Mouse (Mus musculus) left cerebral cortex, adult 11 months (tissue): ENCODE data around the gene Bves.
"Not testable (repeated sequence)": the region's sequence is repeated elsewhere in the genome, so short reads cannot be mapped to it uniquely, and the experiment has no call there.

Experiments used
- DNase-seq: peaks from one replicate; pipeline ENCODE4 v3.0.0; 2022; ENCODE audit warnings: low spot score

Gene Bves

GRCm38 (mm10) chr10:45335434-45336422, at the start of gene Bves:
Gene Bves (plus strand): TSS chr10:45335772.
- peak; percentile 2 for DNase-seq

GRCm38 (mm10) chr10:45288351-45288750, 47.2 kb upstream of the Bves start:
- DNase-seq: no peak

GRCm38 (mm10) chr10:45289218-45290105, 46.1 kb upstream of the Bves start:
- DNase-seq: no peak

- DNase-seq: no peak
Observed at GRCm38 (mm10) chr10:45290618-45291017, 45.0 kb upstream of the Bves start.

GRCm38 (mm10) chr10:45292159-45292558, 43.4 kb upstream of the Bves start:
- DNase-seq: not testable (repeated sequence)

GRCm38 (mm10) chr10:45295093-45295492, 40.5 kb upstream of the Bves start:
- no peak for DNase-seq

- no peak for DNase-seq
Observed at GRCm38 (mm10) chr10:45298503-45298902, 37.1 kb upstream of the Bves start.

GRCm38 (mm10) chr10:45299509-45299908, 36.1 kb upstream of the Bves start:
- no peak for DNase-seq

GRCm38 (mm10) chr10:45303315-45304036, 32.1 kb upstream of the Bves start:
- no peak for DNase-seq

GRCm38 (mm10) chr10:45305173-45305572, 30.4 kb upstream of the Bves start:
- DNase-seq: no peak

GRCm38 (mm10) chr10:45311129-45311528, 24.4 kb upstream of the Bves start:
- no peak for DNase-seq

GRCm38 (mm10) chr10:45311624-45312023, 23.9 kb upstream of the Bves start:
- no peak for DNase-seq

- DNase-seq: no peak
Observed at GRCm38 (mm10) chr10:45314865-45315264, 20.7 kb upstream of the Bves start.

- DNase-seq: no peak
Observed at GRCm38 (mm10) chr10:45318922-45319321, 16.6 kb upstream of the Bves start.

- no peak for DNase-seq
Observed at GRCm38 (mm10) chr10:45320296-45320695, 15.3 kb upstream of the Bves start.

GRCm38 (mm10) chr10:45324159-45324558, 11.4 kb upstream of the Bves start:
- DNase-seq: no peak

GRCm38 (mm10) chr10:45328196-45329000, 7.2 kb upstream of the Bves start:
- no peak for DNase-seq

GRCm38 (mm10) chr10:45334925-45335324, 647 bp upstream of the Bves start:
- no peak for DNase-seq

- no peak for DNase-seq
Observed at GRCm38 (mm10) chr10:45339106-45339505, 3.5 kb downstream of the Bves start.

GRCm38 (mm10) chr10:45344381-45344780, 8.8 kb downstream of the Bves start:
- DNase-seq: no peak

- DNase-seq: no peak
Observed at GRCm38 (mm10) chr10:45345217-45345616, 9.6 kb downstream of the Bves start.
